Mouse (Mus musculus): ENCODE measurements around the gene B3galt1. TPM values are rescaled to one million over a fixed set of nuclear protein-coding genes. Genes with fewer than 3 reads are reported as not detected.

Gene B3galt1
- polyA plus RNA-seq, 1 experiment from 2014 or later: 7.4 TPM

GRCm38 (mm10) chr2:68003091-68003490, 437.4 kb downstream of the B3galt1 start:
- no peak overlapping the region for H3K9ac ChIP-seq

GRCm38 (mm10) chr2:68005210-68005609, 439.5 kb downstream of the B3galt1 start:
- Histone ChIP-seq H3K4me3 (no peak overlapping the region), H3K9me3 (replicated peaks) (no peaks in the 10 kb centered on the region), H3K27me3 (replicated peaks) (no peaks in the 10 kb centered on the region), H3K27ac (ENCODE audit: poor library complexity, severe bottlenecking) (no peak overlapping the region), H3K9ac (no peak overlapping the region), H3K36me3 (no peaks in the 10 kb centered on the region), H3K4me1 (replicated peaks) (no peaks in the 10 kb centered on the region), H3K4me2 (no peak overlapping the region)
- 89% methylated on average over 9 of the region's 9 CpGs for WGBS
- ATAC-seq (ENCODE audit: insufficient number of reproducible peaks, low FRiP score): no peak

More at GRCm38 (mm10) chr2:68003091-68003490, 437.4 kb downstream of the B3galt1 start:
- ATAC-seq (ENCODE audit: insufficient number of reproducible peaks, low FRiP score): no peak
- Histone ChIP-seq H3K36me3 (no peaks in the 10 kb centered on the region), H3K4me3 (no peak overlapping the region), H3K27me3 (replicated peaks) (no peaks in the 10 kb centered on the region), H3K9me3 (replicated peaks) (no peaks in the 10 kb centered on the region), H3K4me1 (replicated peaks) (no peaks in the 10 kb centered on the region), H3K27ac (ENCODE audit: poor library complexity, severe bottlenecking) (no peak overlapping the region), H3K4me2 (no peak overlapping the region)
- 52% methylated on average over 1 of the region's 1 CpGs for WGBS

GRCm38 (mm10) chr2:68005711-68006110, 440.0 kb downstream of the B3galt1 start:
- Histone ChIP-seq H3K4me1 (replicated peaks) (no peaks in the 10 kb centered on the region), H3K9ac (no peak overlapping the region), H3K36me3 (no peaks in the 10 kb centered on the region), H3K4me2 (no peak overlapping the region), H3K27ac (ENCODE audit: poor library complexity, severe bottlenecking) (no peak overlapping the region), H3K4me3 (no peak overlapping the region), H3K9me3 (replicated peaks) (no peaks in the 10 kb centered on the region), H3K27me3 (replicated peaks) (no peaks in the 10 kb centered on the region)
- 78% methylated on average over 7 of the region's 7 CpGs for WGBS
- no peak for ATAC-seq (ENCODE audit: insufficient number of reproducible peaks, low FRiP score)

GRCm38 (mm10) chr2:68011336-68011735, 445.7 kb downstream of the B3galt1 start:
- WGBS: 85% methylated on average over 4 of the region's 4 CpGs
- no peak overlapping the region for H3K4me2 ChIP-seq
- H3K9ac ChIP-seq: no peak overlapping the region
- no peak for ATAC-seq (ENCODE audit: insufficient number of reproducible peaks, low FRiP score)
- H3K4me1 ChIP-seq (replicated peaks): no peaks in the 10 kb centered on the region
- no peaks in the 10 kb centered on the region for H3K9me3 ChIP-seq (replicated peaks)
- no peak overlapping the region for H3K27ac ChIP-seq (ENCODE audit: poor library complexity, severe bottlenecking)
- no peaks in the 10 kb centered on the region for H3K36me3 ChIP-seq
- no peak overlapping the region for H3K4me3 ChIP-seq
- no peaks in the 10 kb centered on the region for H3K27me3 ChIP-seq (replicated peaks)

- H3K9me3 ChIP-seq (replicated peaks): no peaks in the 10 kb centered on the region
- H3K27ac ChIP-seq (ENCODE audit: poor library complexity, severe bottlenecking): no peak overlapping the region
- WGBS: 79% methylated on average over 5 of the region's 5 CpGs
- no peaks in the 10 kb centered on the region for H3K36me3 ChIP-seq
- no peaks in the 10 kb centered on the region for H3K4me1 ChIP-seq (replicated peaks)
- H3K27me3 ChIP-seq (replicated peaks): no peaks in the 10 kb centered on the region
- no peak overlapping the region for H3K4me3 ChIP-seq
- ATAC-seq (ENCODE audit: insufficient number of reproducible peaks, low FRiP score): no peak
- H3K4me2 ChIP-seq: no peak overlapping the region
- H3K9ac ChIP-seq: no peak overlapping the region
Observed at GRCm38 (mm10) chr2:68020251-68020680, 454.6 kb downstream of the B3galt1 start.

GRCm38 (mm10) chr2:68021541-68022152, 456.0 kb downstream of the B3galt1 start:
- Histone ChIP-seq H3K4me1 (replicated peaks) (no peaks in the 10 kb centered on the region), H3K36me3 (no peaks in the 10 kb centered on the region)
- WGBS: 82% methylated on average over 6 of the region's 6 CpGs

GRCm38 (mm10) chr2:68028811-68029210, 463.1 kb downstream of the B3galt1 start:
- Histone ChIP-seq H3K4me2 (no peak overlapping the region), H3K27me3 (replicated peaks) (no peaks in the 10 kb centered on the region), H3K4me1 (replicated peaks) (no peaks in the 10 kb centered on the region), H3K9ac (no peak overlapping the region), H3K4me3 (no peak overlapping the region), H3K36me3 (no peaks in the 10 kb centered on the region), H3K27ac (ENCODE audit: poor library complexity, severe bottlenecking) (no peak overlapping the region), H3K9me3 (replicated peaks) (peaks cover 4% of the 10 kb centered on the region; the same call in 1 of the 2 replicates)
- ATAC-seq (ENCODE audit: insufficient number of reproducible peaks, low FRiP score): no peak
- WGBS: 84% methylated on average over 2 of the region's 2 CpGs

More at GRCm38 (mm10) chr2:68021541-68022152, 456.0 kb downstream of the B3galt1 start:
- no peak overlapping the region for H3K4me3 ChIP-seq
- no peaks in the 10 kb centered on the region for H3K27me3 ChIP-seq (replicated peaks)
- H3K9me3 ChIP-seq (replicated peaks): no peaks in the 10 kb centered on the region
- no peak for ATAC-seq (ENCODE audit: insufficient number of reproducible peaks, low FRiP score)
- H3K9ac ChIP-seq: no peak overlapping the region
- H3K27ac ChIP-seq (ENCODE audit: poor library complexity, severe bottlenecking): no peak overlapping the region
- H3K4me2 ChIP-seq: no peak overlapping the region

- Histone ChIP-seq H3K27me3 (replicated peaks) (no peaks in the 10 kb centered on the region), H3K9me3 (replicated peaks) (peaks cover 4% of the 10 kb centered on the region; the same call in 1 of the 2 replicates), H3K4me1 (replicated peaks) (no peaks in the 10 kb centered on the region), H3K4me3 (no peak overlapping the region), H3K27ac (ENCODE audit: poor library complexity, severe bottlenecking) (no peak overlapping the region), H3K36me3 (no peaks in the 10 kb centered on the region), H3K4me2 (no peak overlapping the region), H3K9ac (no peak overlapping the region)
- ATAC-seq (ENCODE audit: insufficient number of reproducible peaks, low FRiP score): no peak
- 76% methylated on average over 3 of the region's 3 CpGs for WGBS
Observed at GRCm38 (mm10) chr2:68034711-68035110, 469.0 kb downstream of the B3galt1 start.

GRCm38 (mm10) chr2:68040752-68041151, 475.1 kb downstream of the B3galt1 start:
- Histone ChIP-seq H3K27ac (ENCODE audit: poor library complexity, severe bottlenecking) (no peak overlapping the region), H3K4me2 (no peak overlapping the region), H3K4me1 (replicated peaks) (no peaks in the 10 kb centered on the region), H3K36me3 (no peaks in the 10 kb centered on the region), H3K9ac (no peak overlapping the region), H3K4me3 (no peak overlapping the region), H3K9me3 (replicated peaks) (no peaks in the 10 kb centered on the region), H3K27me3 (replicated peaks) (no peaks in the 10 kb centered on the region)
- WGBS: 73% methylated on average over 5 of the region's 5 CpGs
- ATAC-seq (ENCODE audit: insufficient number of reproducible peaks, low FRiP score): no peak

GRCm38 (mm10) chr2:68052481-68052880, 486.8 kb downstream of the B3galt1 start:
- Histone ChIP-seq H3K4me3 (no peak overlapping the region), H3K4me1 (replicated peaks) (no peaks in the 10 kb centered on the region), H3K36me3 (no peaks in the 10 kb centered on the region), H3K9ac (no peak overlapping the region), H3K27me3 (replicated peaks) (no peaks in the 10 kb centered on the region), H3K27ac (ENCODE audit: poor library complexity, severe bottlenecking) (no peak overlapping the region), H3K4me2 (no peak overlapping the region), H3K9me3 (replicated peaks) (no peaks in the 10 kb centered on the region)
- 81% methylated on average over 6 of the region's 6 CpGs for WGBS
- no peak for ATAC-seq (ENCODE audit: insufficient number of reproducible peaks, low FRiP score)

GRCm38 (mm10) chr2:68053243-68053642, 487.6 kb downstream of the B3galt1 start:
- Histone ChIP-seq H3K4me3 (no peak overlapping the region), H3K9me3 (replicated peaks) (no peaks in the 10 kb centered on the region), H3K4me2 (no peak overlapping the region), H3K27me3 (replicated peaks) (no peaks in the 10 kb centered on the region), H3K27ac (ENCODE audit: poor library complexity, severe bottlenecking) (no peak overlapping the region), H3K4me1 (replicated peaks) (no peaks in the 10 kb centered on the region), H3K9ac (no peak overlapping the region), H3K36me3 (no peaks in the 10 kb centered on the region)
- WGBS: 69% methylated on average over 3 of the region's 3 CpGs
- no peak for ATAC-seq (ENCODE audit: insufficient number of reproducible peaks, low FRiP score)

GRCm38 (mm10) chr2:68061341-68061740, 495.7 kb downstream of the B3galt1 start:
- H3K36me3 ChIP-seq: no peaks in the 10 kb centered on the region

More at GRCm38 (mm10) chr2:68061341-68061740, 495.7 kb downstream of the B3galt1 start:
- ATAC-seq (ENCODE audit: insufficient number of reproducible peaks, low FRiP score): no peak
- Histone ChIP-seq H3K4me2 (no peak overlapping the region), H3K9me3 (replicated peaks) (no peaks in the 10 kb centered on the region), H3K27ac (ENCODE audit: poor library complexity, severe bottlenecking) (no peak overlapping the region), H3K27me3 (replicated peaks) (no peaks in the 10 kb centered on the region), H3K4me3 (no peak overlapping the region), H3K4me1 (replicated peaks) (no peaks in the 10 kb centered on the region), H3K9ac (no peak overlapping the region)
- 73% methylated on average over 4 of the region's 4 CpGs for WGBS

Data from heart, embryonic 12.5 days (tissue).